Mouse (Mus musculus) liver, embryonic 11.5 days (tissue): ENCODE results near the gene Syn3. TPM values are rescaled to one million over a fixed set of nuclear protein-coding genes. Genes with fewer than 3 reads are reported as not detected.

ENCODE experiments used
- ATAC-seq: fragments of 200-750 bp; cut with Nextera tagmentation; replicated peaks from 2 replicates; pipeline ENCODE4 v1.8.0; 2017; ENCODE audit warnings: moderate number of reproducible peaks, mild to moderate bottlenecking, moderate TSS enrichment, moderate library complexity; ENCODE audit not compliant: low FRiP score
- DNase-seq: peaks from one replicate; pipeline ENCODE4 v3.0.0-alpha.2; 2017; ENCODE audit warnings: low spot score
- H3K27ac ChIP-seq: fragments of 300-500 bp; sonication (generic); 2 replicates; pipeline ENCODE4 v1.5.1; 2014; ENCODE audit warnings: mild to moderate bottlenecking, low read depth, low read length, control low read depth
- H3K27me3 ChIP-seq: fragments of 300-500 bp; sonication (generic); replicated peaks from 2 replicates; pipeline ENCODE4 v1.6.1; 2014; ENCODE audit warnings: low read length, mixed read lengths; ENCODE audit not compliant: control insufficient read depth, insufficient read depth
- H3K36me3 ChIP-seq: fragments of 300-500 bp; sonication (generic); 2 replicates; pipeline ENCODE4 v1.6.1; 2014; ENCODE audit warnings: mild to moderate bottlenecking, low read length, moderate library complexity, mixed read lengths; ENCODE audit not compliant: control insufficient read depth, insufficient read depth
- H3K4me1 ChIP-seq: fragments of 300-500 bp; sonication (generic); replicated peaks from 2 replicates; pipeline ENCODE4 v1.6.1; 2014; ENCODE audit warnings: low read length, mixed read lengths; ENCODE audit not compliant: control insufficient read depth, insufficient read depth
- H3K4me2 ChIP-seq: fragments of 300-500 bp; sonication (generic); 2 replicates; pipeline ENCODE4 v1.6.1; 2014; ENCODE audit warnings: mild to moderate bottlenecking, control low read depth, moderate library complexity
- H3K4me3 ChIP-seq: fragments of 300-500 bp; sonication (generic); 2 replicates; pipeline ENCODE4 v1.5.1; 2014; ENCODE audit warnings: low read depth, low read length, control low read depth
- H3K9ac ChIP-seq: fragments of 300-500 bp; sonication (generic); 2 replicates; pipeline ENCODE4 v1.6.1; 2014; ENCODE audit warnings: low read depth, low read length, control low read depth
- H3K9me3 ChIP-seq: fragments of 300-500 bp; sonication (generic); 2 replicates; pipeline ENCODE4 v1.6.1; 2016; ENCODE audit warnings: low read length, inconsistent platforms, mixed read lengths; ENCODE audit not compliant: control insufficient read depth
- WGBS: fragments of 180-500 bp; shearing (Covaris S2); extraction: QIAGEN DNeasy Blood & Tissue Kit; methylation state at CpG from one replicate; pipeline ENCODE4 v1.1.7; 2014; 5-methylcytosine and 5-hydroxymethylcytosine counted together
- polyA plus RNA-seq: library from polyadenylated mRNA; unstranded; fragments of >200 nt; fragmentation: Nextera tagmentation; extraction: Ambion mirVana; gene quantifications from 2 replicates; pipeline ENCODE4 v1.2.1, GENCODE M21; 2014

Syn3 gene
- polyA plus RNA-seq, 1 experiment from 2014 or later, result 0.58 TPM

DNA sequence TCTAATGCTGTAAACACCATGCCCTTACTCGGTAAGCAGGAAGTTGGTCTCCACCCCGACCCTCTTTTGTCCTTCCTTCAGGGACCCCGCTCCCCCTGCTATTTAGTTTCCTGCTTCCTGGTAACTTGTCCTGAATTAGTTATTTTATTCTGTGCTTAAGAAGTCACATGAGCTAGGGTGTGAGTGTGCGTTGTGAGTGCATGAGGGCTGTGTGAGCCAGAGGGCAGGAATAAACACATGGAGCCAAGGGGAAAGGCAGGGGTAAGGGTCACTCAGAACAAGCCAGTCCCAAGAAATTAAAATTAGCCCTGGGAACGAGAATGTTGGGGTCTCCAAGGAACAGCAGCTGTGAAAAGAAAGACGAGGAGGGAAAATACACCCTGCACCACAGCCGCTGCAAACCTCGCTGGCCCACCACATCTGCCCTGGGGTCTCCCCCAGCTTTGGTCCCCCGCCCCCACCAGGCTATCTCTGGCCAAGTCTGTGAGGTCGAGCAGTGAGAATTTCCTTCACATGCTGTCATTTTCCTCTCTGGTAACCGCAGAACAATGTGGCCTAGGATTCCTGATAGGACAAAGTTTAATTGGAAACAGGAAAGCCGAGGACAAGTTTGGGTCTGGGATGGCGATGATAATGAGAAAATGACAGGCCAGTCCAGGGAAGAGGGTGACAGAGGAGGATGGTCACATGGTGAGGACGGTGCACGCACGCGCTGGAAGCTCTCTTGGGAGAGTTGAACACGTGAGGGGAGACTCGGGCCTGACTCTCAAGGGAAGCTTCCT lies 225.1 kb downstream of the Syn3 start:
- 32% methylated on average over 19 of the region's 19 CpGs for WGBS

DNA sequence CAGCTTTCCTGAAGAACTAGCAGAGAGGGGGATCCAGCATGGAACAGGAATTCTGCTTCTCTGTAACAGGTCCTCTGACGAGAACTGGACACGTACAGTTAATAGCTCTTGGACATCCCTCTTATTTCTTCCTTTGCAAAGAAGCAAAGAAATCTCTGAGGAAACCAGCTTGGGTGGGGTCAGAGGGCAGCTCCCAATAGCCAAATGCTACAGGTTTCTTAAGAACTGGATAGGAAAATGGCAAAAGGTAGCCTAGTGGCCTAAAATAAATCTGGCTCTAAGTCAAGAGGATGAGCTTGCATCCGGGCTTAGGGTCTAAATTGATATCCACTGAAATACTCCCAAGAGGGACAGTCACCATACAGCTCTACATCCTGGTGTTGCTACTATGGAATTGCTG lies 225.9 kb downstream of the Syn3 start:
- DNase-seq (no peak), ATAC-seq (no peak)
- Histone ChIP-seq H3K9ac (no peak overlapping the region), H3K4me3 (no peak overlapping the region), H3K27ac (no peak overlapping the region), H3K36me3 (no peaks in the 10 kb centered on the region), H3K27me3 (no peaks in the 10 kb centered on the region), H3K4me1 (no peaks in the 10 kb centered on the region), H3K4me2 (no peak overlapping the region), H3K9me3 (no peaks in the 10 kb centered on the region)
- WGBS, result 79% methylated on average over 3 of the region's 3 CpGs

More for the DNA sequence above, 225.1 kb downstream of the Syn3 start:
- Histone ChIP-seq H3K27ac (peak overlapping the region; percentile 20; the same call in 1 of the 2 replicates), H3K9ac (no peak overlapping the region), H3K9me3 (no peaks in the 10 kb centered on the region), H3K4me2 (no peak overlapping the region), H3K27me3 (no peaks in the 10 kb centered on the region), H3K36me3 (no peaks in the 10 kb centered on the region), H3K4me3 (no peak overlapping the region), H3K4me1 (no peaks in the 10 kb centered on the region)
- ATAC-seq (peak; percentile 72), DNase-seq (no peak)

- no peak overlapping the region for H3K9ac ChIP-seq
- no peak for ATAC-seq
- DNase-seq, result no peak
Measured at GRCm38 (mm10) chr10:86270254-86270653, 228.4 kb downstream of the Syn3 start.

DNA sequence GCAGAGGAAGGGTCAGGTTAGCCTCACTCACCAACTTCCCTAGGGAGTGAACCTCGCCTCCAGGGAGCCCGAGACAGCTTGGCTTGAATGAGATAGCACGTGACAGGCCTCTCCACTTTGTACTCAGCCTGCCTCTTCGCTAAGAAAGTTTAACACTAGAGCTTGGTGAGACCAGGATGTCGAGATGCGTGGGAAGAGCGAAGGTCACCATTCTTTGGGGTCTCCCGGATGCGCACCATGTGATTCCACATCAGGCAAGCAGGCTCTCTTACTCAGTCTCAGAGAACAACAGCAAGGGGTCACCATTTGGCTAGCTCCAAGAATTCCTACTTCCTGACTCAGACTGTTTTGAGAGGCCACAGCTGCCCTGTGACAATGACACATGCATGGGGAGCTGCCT lies 234.1 kb downstream of the Syn3 start:
- ATAC-seq (no peak), DNase-seq (no peak)
- Histone ChIP-seq H3K9me3 (no peaks in the 10 kb centered on the region), H3K36me3 (no peaks in the 10 kb centered on the region), H3K27ac (no peak overlapping the region), H3K4me3 (no peak overlapping the region), H3K4me1 (no peaks in the 10 kb centered on the region), H3K9ac (no peak overlapping the region), H3K27me3 (no peaks in the 10 kb centered on the region), H3K4me2 (no peak overlapping the region)
- WGBS, result 76% methylated on average over 9 of the region's 9 CpGs

More at GRCm38 (mm10) chr10:86270254-86270653, 228.4 kb downstream of the Syn3 start:
- H3K27ac ChIP-seq, result no peak overlapping the region
- H3K4me2 ChIP-seq, result no peak overlapping the region
- H3K4me1 ChIP-seq, result no peaks in the 10 kb centered on the region
- no peak overlapping the region for H3K4me3 ChIP-seq
- WGBS, result 55% methylated on average over 3 of the region's 3 CpGs
- no peaks in the 10 kb centered on the region for H3K9me3 ChIP-seq
- H3K36me3 ChIP-seq, result no peaks in the 10 kb centered on the region
- no peaks in the 10 kb centered on the region for H3K27me3 ChIP-seq

DNA sequence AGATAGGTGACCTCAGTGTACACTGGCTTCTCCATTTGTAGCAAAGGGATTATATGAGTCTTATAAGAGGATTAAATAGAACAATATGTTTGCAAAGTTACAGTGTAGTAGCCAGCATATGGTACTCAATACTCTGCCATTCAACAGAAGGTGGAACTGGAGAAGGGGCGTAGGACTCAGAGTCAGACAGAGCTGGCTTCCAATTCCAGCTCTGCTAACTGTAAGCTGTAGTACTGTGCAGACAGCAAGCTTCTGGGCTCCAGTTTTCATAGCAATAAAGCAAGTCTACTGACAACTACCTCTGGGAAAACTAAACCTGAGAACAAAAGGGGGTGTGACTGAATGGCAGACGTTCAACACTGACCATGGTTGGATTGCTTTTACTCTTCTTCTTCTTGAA lies 237.0 kb downstream of the Syn3 start:
- no peaks in the 10 kb centered on the region for H3K36me3 ChIP-seq
- no peak overlapping the region for H3K4me3 ChIP-seq
- no peaks in the 10 kb centered on the region for H3K27me3 ChIP-seq
- H3K27ac ChIP-seq, result no peak overlapping the region
- no peak for DNase-seq
- H3K4me1 ChIP-seq, result no peaks in the 10 kb centered on the region
- H3K9ac ChIP-seq, result no peak overlapping the region
- no peak for ATAC-seq
- no peak overlapping the region for H3K4me2 ChIP-seq
- 76% methylated on average over 2 of the region's 2 CpGs for WGBS
- H3K9me3 ChIP-seq, result no peaks in the 10 kb centered on the region

GRCm38 (mm10) chr10:86258992-86259391 lies 239.7 kb downstream of the Syn3 start:
- Histone ChIP-seq H3K9ac (no peak overlapping the region), H3K27me3 (no peaks in the 10 kb centered on the region), H3K4me2 (no peak overlapping the region), H3K4me3 (no peak overlapping the region), H3K4me1 (no peaks in the 10 kb centered on the region), H3K27ac (no peak overlapping the region), H3K36me3 (no peaks in the 10 kb centered on the region), H3K9me3 (no peaks in the 10 kb centered on the region)
- DNase-seq (no peak), ATAC-seq (no peak)
- WGBS, result 79% methylated on average over 3 of the region's 3 CpGs

GRCm38 (mm10) chr10:86258046-86258445 lies 240.7 kb downstream of the Syn3 start:
- Histone ChIP-seq H3K27ac (no peak overlapping the region), H3K27me3 (no peaks in the 10 kb centered on the region), H3K9ac (no peak overlapping the region), H3K4me1 (no peaks in the 10 kb centered on the region), H3K9me3 (no peaks in the 10 kb centered on the region), H3K4me3 (no peak overlapping the region), H3K4me2 (no peak overlapping the region), H3K36me3 (no peaks in the 10 kb centered on the region)
- 79% methylated on average over 4 of the region's 4 CpGs for WGBS
- DNase-seq, result no peak
- ATAC-seq, result no peak

GRCm38 (mm10) chr10:86257045-86257444 lies 241.7 kb downstream of the Syn3 start:
- H3K27ac ChIP-seq, result no peak overlapping the region
- DNase-seq, result no peak
- 73% methylated on average over 3 of the region's 3 CpGs for WGBS
- H3K4me1 ChIP-seq, result no peaks in the 10 kb centered on the region
- H3K4me2 ChIP-seq, result no peak overlapping the region
- ATAC-seq, result no peak
- no peak overlapping the region for H3K9ac ChIP-seq
- H3K27me3 ChIP-seq, result no peaks in the 10 kb centered on the region
- no peaks in the 10 kb centered on the region for H3K36me3 ChIP-seq
- H3K9me3 ChIP-seq, result no peaks in the 10 kb centered on the region
- no peak overlapping the region for H3K4me3 ChIP-seq

GRCm38 (mm10) chr10:86256221-86256620 lies 242.5 kb downstream of the Syn3 start:
- Histone ChIP-seq H3K27me3 (no peaks in the 10 kb centered on the region), H3K4me2 (no peak overlapping the region), H3K4me3 (no peak overlapping the region), H3K9me3 (no peaks in the 10 kb centered on the region), H3K27ac (no peak overlapping the region), H3K4me1 (no peaks in the 10 kb centered on the region), H3K9ac (no peak overlapping the region), H3K36me3 (no peaks in the 10 kb centered on the region)
- 67% methylated on average over 4 of the region's 4 CpGs for WGBS
- DNase-seq (no peak), ATAC-seq (no peak)
